In genomic region chr6:99644876-99645275, GRCm38 (mm10) we compare ENCODE assay signal across 20 mouse cellular contexts. TPM values are rescaled to one million over a fixed set of nuclear protein-coding genes. Genes with fewer than 3 reads are reported as not detected.
DNase-seq lines count a peak whose midpoint lies in the region; ATAC-seq and TF ChIP-seq lines count a peak whose summit lies in the region.
"Had no signal": no experiment of that assay in that cellular context is flagged by ENCODE, and none has a peak within 500 bp of the region (broad histone marks: within the 10 kb centered on the region; RNA-seq: fewer than 3 reads in every experiment).

No protein-coding gene starts in this region.

- no peak for ATAC-seq in intestine, postnatal 0 days
- ATAC-seq in intestine, embryonic 16.5 days: no peak
- ATAC-seq in lung, embryonic 16.5 days (ENCODE audit: low read depth): no peak

- 0 out of 2 replicates have a peak, but pooled peaks cover 6% of the 10 kb centered on the region for H3K4me1 ChIP-seq in intestine, postnatal 0 days (replicated peaks; ENCODE audit: control insufficient read depth, insufficient read depth, low read length)
- peaks cover 17% of the 10 kb centered on the region for H3K4me1 ChIP-seq in intestine, embryonic 16.5 days (ENCODE audit: control insufficient read depth, insufficient read depth, low read length)
- H3K4me1 ChIP-seq in lung, embryonic 16.5 days (replicated peaks; ENCODE audit: control insufficient read depth, insufficient read depth, low read length): peaks cover 26% of the 10 kb centered on the region

- no peak overlapping the region for H3K4me2 ChIP-seq in intestine, postnatal 0 days (replicated peaks; ENCODE audit: low read depth)
- no peak overlapping the region for H3K4me2 ChIP-seq in intestine, embryonic 16.5 days (ENCODE audit: low read depth, low read length)
- no peak overlapping the region for H3K4me2 ChIP-seq in lung, embryonic 16.5 days (ENCODE audit: low read depth, low read length)
- H3K4me2 ChIP-seq: embryonic facial prominence, embryonic 13.5 days; hindbrain, embryonic 13.5 days; limb, embryonic 13.5 days had no signal

- 79% methylated on average over 5 of the region's 5 CpGs for WGBS in intestine, postnatal 0 days
- 81% methylated on average over 5 of the region's 5 CpGs for WGBS in intestine, embryonic 16.5 days
- 57% methylated on average over 5 of the region's 5 CpGs for WGBS in lung, embryonic 16.5 days

- peak; percentile 42 for TF ChIP-seq CTCF in intestine, postnatal 0 days (IDR thresholded peaks at IDR 0.05; ENCODE audit: low read depth)

- no peak overlapping the region for H3K9ac ChIP-seq in intestine, postnatal 0 days (ENCODE audit: low read depth, low read length)
- H3K9ac ChIP-seq in intestine, embryonic 16.5 days (ENCODE audit: low read depth, low read length): no peak overlapping the region
- no peak overlapping the region for H3K9ac ChIP-seq in lung, embryonic 16.5 days (ENCODE audit: low read length)
- H3K9ac ChIP-seq: embryonic facial prominence, embryonic 13.5 days; hindbrain, embryonic 13.5 days; limb, embryonic 13.5 days had no signal

- DNase-seq in lung, postnatal 25 days (ENCODE audit: low spot score): no peak
- DNase-seq in ES-CJ7 (ENCODE audit: low read depth, low spot score) (peak; percentile 20), MN1 (ENCODE audit: low spot score) (no peak)
- peak; percentile 60 for DNase-seq in thymus, postnatal 0 days (ENCODE audit: low spot score)
- no peak for DNase-seq in urinary bladder, adult 2 months (ENCODE audit: low spot score)
- DNase-seq: cerebellum, adult 11-12 months; gastrocnemius, postnatal 25 days; kidney, adult 18-20 months; lung, adult 2 months; right cerebral cortex, adult 18-20 months had no signal

- no peak overlapping the region for H3K27ac ChIP-seq in intestine, postnatal 0 days (ENCODE audit: low read depth, low read length)
- no peak overlapping the region for H3K27ac ChIP-seq in intestine, embryonic 16.5 days (ENCODE audit: low read length)
- H3K27ac ChIP-seq in lung, embryonic 16.5 days (ENCODE audit: low read length): peak overlapping the region; percentile 74
- H3K27ac ChIP-seq: embryonic facial prominence, embryonic 13.5 days; hindbrain, embryonic 13.5 days; left cerebral cortex, adult 2 months; limb, embryonic 13.5 days; midbrain, embryonic 10.5 days had no signal

- no peaks in the 10 kb centered on the region; the same call in 1 of the 2 replicates for H3K36me3 ChIP-seq in intestine, postnatal 0 days (ENCODE audit: control insufficient read depth, insufficient read depth)
- H3K36me3 ChIP-seq in intestine, embryonic 16.5 days (ENCODE audit: control insufficient read depth, insufficient read depth, low read length): no peaks in the 10 kb centered on the region
- no peaks in the 10 kb centered on the region for H3K36me3 ChIP-seq in lung, embryonic 16.5 days (ENCODE audit: control insufficient read depth, insufficient read depth, low read length)
- H3K36me3 ChIP-seq: heart, embryonic 10.5 days had no signal

- H3K27me3 ChIP-seq in intestine, postnatal 0 days (replicated peaks; ENCODE audit: control insufficient read depth, insufficient read depth, low read length): no peaks in the 10 kb centered on the region
- no peaks in the 10 kb centered on the region for H3K27me3 ChIP-seq in intestine, embryonic 16.5 days (replicated peaks; ENCODE audit: control insufficient read depth, insufficient read depth, low read length)
- no peaks in the 10 kb centered on the region for H3K27me3 ChIP-seq in lung, embryonic 16.5 days (ENCODE audit: control insufficient read depth, insufficient read depth, low read depth, low read length)
- H3K27me3 ChIP-seq: embryonic facial prominence, embryonic 13.5 days; limb, embryonic 13.5 days had no signal

- H3K9me3 ChIP-seq in intestine, postnatal 0 days (ENCODE audit: control insufficient read depth): no peaks in the 10 kb centered on the region
- no peaks in the 10 kb centered on the region for H3K9me3 ChIP-seq in intestine, embryonic 16.5 days (ENCODE audit: control insufficient read depth, low read length)
- H3K9me3 ChIP-seq in lung, embryonic 16.5 days (ENCODE audit: control insufficient read depth, low read length): no peaks in the 10 kb centered on the region
- H3K9me3 ChIP-seq: embryonic facial prominence, embryonic 13.5 days; heart, embryonic 10.5 days; hindbrain, embryonic 13.5 days; limb, embryonic 13.5 days; midbrain, embryonic 10.5 days had no signal

- H3K4me3 ChIP-seq in intestine, postnatal 0 days (ENCODE audit: low read depth, low read length): no peak overlapping the region
- no peak overlapping the region for H3K4me3 ChIP-seq in intestine, embryonic 16.5 days (ENCODE audit: low read length)
- H3K4me3 ChIP-seq in lung, embryonic 16.5 days (ENCODE audit: low read length): no peak overlapping the region
- H3K4me3 ChIP-seq: embryonic facial prominence, embryonic 13.5 days; heart, embryonic 10.5 days; hindbrain, embryonic 13.5 days; left cerebral cortex, adult 2 months; limb, embryonic 13.5 days; midbrain, embryonic 10.5 days; myocyte had no signal

RNA-seq across cellular contexts. Expression of gene Eif4e3, which starts 21.7 kb away (rescaled TPM):
- 6.7 and 7.4 TPM in 2 replicates for polyA plus RNA-seq in intestine, postnatal 0 days (2015; fragmentation: Nextera tagmentation; extraction: Ambion mirVana)
- 9.0 and 10.1 TPM in 2 replicates for polyA plus RNA-seq in intestine, embryonic 16.5 days (2015; fragmentation: Nextera tagmentation; extraction: Ambion mirVana)
- 26.1 and 26.3 TPM in 2 replicates for polyA plus RNA-seq in lung, embryonic 16.5 days (2015; fragmentation: Nextera tagmentation; extraction: Ambion mirVana)
- polyA plus RNA-seq in thymus, postnatal 0 days (2015; fragmentation: Nextera tagmentation; extraction: Ambion mirVana): 36.4 and 43.2 TPM in 2 replicates
- 42.9 and 47.3 TPM in 2 replicates for polyA plus RNA-seq in urinary bladder, adult 2 months (2012; rRNA removed)

RNA-seq across cellular contexts. Expression of gene Gm20696, which starts 21.7 kb away (rescaled TPM):
- 1.4 and 2.3 TPM in 2 replicates for polyA plus RNA-seq in intestine, postnatal 0 days (2015; fragmentation: Nextera tagmentation; extraction: Ambion mirVana)
- polyA plus RNA-seq in intestine, embryonic 16.5 days (2015; fragmentation: Nextera tagmentation; extraction: Ambion mirVana): 1.7 and 2.4 TPM in 2 replicates
- polyA plus RNA-seq in lung, embryonic 16.5 days (2015; fragmentation: Nextera tagmentation; extraction: Ambion mirVana): 2.3 and 2.5 TPM in 2 replicates
- 2.4 and 6.4 TPM in 2 replicates for polyA plus RNA-seq in thymus, postnatal 0 days (2015; fragmentation: Nextera tagmentation; extraction: Ambion mirVana)
- polyA plus RNA-seq in urinary bladder, adult 2 months (2012; rRNA removed): 1.2 and 2.5 TPM in 2 replicates

RNA-seq across cellular contexts. Expression of gene Gpr27, which starts 47.6 kb away (rescaled TPM):
- 2.0 and 2.4 TPM in 2 replicates for polyA plus RNA-seq in intestine, postnatal 0 days (2015; fragmentation: Nextera tagmentation; extraction: Ambion mirVana)
- polyA plus RNA-seq in intestine, embryonic 16.5 days (2015; fragmentation: Nextera tagmentation; extraction: Ambion mirVana): 1.2 TPM in 2 replicates
- 2.0 and 2.3 TPM in 2 replicates for polyA plus RNA-seq in lung, embryonic 16.5 days (2015; fragmentation: Nextera tagmentation; extraction: Ambion mirVana)
- polyA plus RNA-seq in thymus, postnatal 0 days (2015; fragmentation: Nextera tagmentation; extraction: Ambion mirVana): 1.7 and 2.3 TPM in 2 replicates
- polyA plus RNA-seq in urinary bladder, adult 2 months (2012; rRNA removed): 4.2 and 6.6 TPM in 2 replicates
- polyA plus RNA-seq: myocyte had no signal

Comparison
In these comparisons a context has a peak if more than half of its experiments do, and no peak if none do; other contexts are left out.
1. DNase-seq: peak in ES-CJ7 (single experiment) and thymus, postnatal 0 days (single experiment); none in lung, postnatal 25 days (single experiment), MN1 (single experiment) and urinary bladder, adult 2 months (single experiment).